Mouse (Mus musculus): ENCODE measurements around the gene Fosb. TPM values are rescaled to one million over a fixed set of nuclear protein-coding genes. Genes with fewer than 3 reads are reported as not detected.
A peak's percentile ranks its signal among the peaks of the same experiment; 100 is the strongest.

The Fosb gene
- polyA plus RNA-seq, 1 experiment from 2014 or later: 0.20 TPM

GRCm38 (mm10) chr7:19305413-19305735 is 4.5 kb downstream of the Fosb start:
- H3K4me1 ChIP-seq (replicated peaks): peaks cover 47% of the 10 kb centered on the region
- ATAC-seq (replicated peaks; ENCODE audit: insufficient number of reproducible peaks, insufficient read depth, low FRiP score, low read depth): no peak
- 13% methylated on average over 6 of the region's 6 CpGs for WGBS
- H3K4me2 ChIP-seq: peak overlapping the region; percentile 64
- H3K4me3 ChIP-seq: peak overlapping the region; percentile 45
- H3K9me3 ChIP-seq (replicated peaks): no peaks in the 10 kb centered on the region
- no peaks in the 10 kb centered on the region for H3K36me3 ChIP-seq
- peaks cover 56% of the 10 kb centered on the region for H3K27me3 ChIP-seq
- no peak overlapping the region for H3K9ac ChIP-seq
- no peak overlapping the region for H3K27ac ChIP-seq

GRCm38 (mm10) chr7:19304501-19305412 is 5.1 kb downstream of the Fosb start:
- ATAC-seq (replicated peaks; ENCODE audit: insufficient number of reproducible peaks, insufficient read depth, low FRiP score, low read depth): no peak
- no peaks in the 10 kb centered on the region for H3K9me3 ChIP-seq (replicated peaks)
- peak overlapping the region; percentile 64 for H3K4me2 ChIP-seq
- 2% methylated on average over 48 of the region's 48 CpGs for WGBS
- peak overlapping the region; percentile 45 for H3K4me3 ChIP-seq
- peaks cover 47% of the 10 kb centered on the region for H3K4me1 ChIP-seq (replicated peaks)
- peaks cover 56% of the 10 kb centered on the region for H3K27me3 ChIP-seq
- no peaks in the 10 kb centered on the region for H3K36me3 ChIP-seq
- no peak overlapping the region for H3K27ac ChIP-seq
- H3K9ac ChIP-seq: peak overlapping the region; percentile 30

- H3K4me1 ChIP-seq (replicated peaks): peaks cover 39% of the 10 kb centered on the region
- no peak overlapping the region for H3K27ac ChIP-seq
- no peaks in the 10 kb centered on the region for H3K36me3 ChIP-seq
- ATAC-seq (replicated peaks; ENCODE audit: insufficient number of reproducible peaks, insufficient read depth, low FRiP score, low read depth): no peak
- H3K4me2 ChIP-seq: peak overlapping the region; percentile 64
- WGBS: 1% methylated on average over 16 of the region's 16 CpGs
- H3K9me3 ChIP-seq (replicated peaks): no peaks in the 10 kb centered on the region
- H3K27me3 ChIP-seq: peaks cover 56% of the 10 kb centered on the region
- peak overlapping the region; percentile 35; the same call in 1 of the 2 replicates for H3K9ac ChIP-seq
- H3K4me3 ChIP-seq: peak overlapping the region; percentile 45
These were observed 6.1 kb downstream of the Fosb start for GRCm38 (mm10) chr7:19303770-19304169.

GRCm38 (mm10) chr7:19303046-19303305 is 6.9 kb downstream of the Fosb start:
- H3K27ac ChIP-seq: no peak overlapping the region
- no peak overlapping the region for H3K4me3 ChIP-seq
- peaks cover 36% of the 10 kb centered on the region for H3K4me1 ChIP-seq (replicated peaks)
- H3K9me3 ChIP-seq (replicated peaks): no peaks in the 10 kb centered on the region
- H3K4me2 ChIP-seq: no peak overlapping the region
- H3K36me3 ChIP-seq: no peaks in the 10 kb centered on the region
- 77% methylated on average over 12 of the region's 12 CpGs for WGBS
- peaks cover 56% of the 10 kb centered on the region for H3K27me3 ChIP-seq
- ATAC-seq (replicated peaks; ENCODE audit: insufficient number of reproducible peaks, insufficient read depth, low FRiP score, low read depth): no peak
- H3K9ac ChIP-seq: no peak overlapping the region

GRCm38 (mm10) chr7:19302264-19303045 is 7.4 kb downstream of the Fosb start:
- Histone ChIP-seq H3K9me3 (replicated peaks) (no peaks in the 10 kb centered on the region), H3K9ac (peak overlapping the region; percentile 1; the same call in 1 of the 2 replicates), H3K4me1 (replicated peaks) (peaks cover 31% of the 10 kb centered on the region), H3K4me2 (peak overlapping the region; percentile 53), H3K36me3 (no peaks in the 10 kb centered on the region), H3K27ac (no peak overlapping the region), H3K27me3 (peaks cover 56% of the 10 kb centered on the region), H3K4me3 (0 out of 2 replicates have a peak overlapping the region, but pooled peaks have one; percentile 55)
- no peak for ATAC-seq (replicated peaks; ENCODE audit: insufficient number of reproducible peaks, insufficient read depth, low FRiP score, low read depth)
- WGBS: 50% methylated on average over 13 of the region's 13 CpGs

- no peak for ATAC-seq (replicated peaks; ENCODE audit: insufficient number of reproducible peaks, insufficient read depth, low FRiP score, low read depth)
- H3K4me1 ChIP-seq (replicated peaks): peaks cover 31% of the 10 kb centered on the region
- no peaks in the 10 kb centered on the region for H3K36me3 ChIP-seq
- peak overlapping the region; percentile 53 for H3K4me2 ChIP-seq
- H3K9me3 ChIP-seq (replicated peaks): no peaks in the 10 kb centered on the region
- peaks cover 51% of the 10 kb centered on the region for H3K27me3 ChIP-seq
- 12% methylated on average over 16 of the region's 16 CpGs for WGBS
- peak overlapping the region; percentile 1 for H3K9ac ChIP-seq
- no peak overlapping the region for H3K27ac ChIP-seq
- peak overlapping the region; percentile 55 for H3K4me3 ChIP-seq
These were observed 8.2 kb downstream of the Fosb start for GRCm38 (mm10) chr7:19301461-19302263.

GRCm38 (mm10) chr7:19300501-19301421 is 9.1 kb downstream of the Fosb start:
- Histone ChIP-seq H3K9ac (0 out of 2 replicates have a peak overlapping the region, but pooled peaks have one; percentile 25), H3K27me3 (peaks cover 42% of the 10 kb centered on the region), H3K4me3 (peak overlapping the region; percentile 55), H3K4me2 (peak overlapping the region; percentile 53), H3K27ac (peak overlapping the region; percentile 31; the same call in 1 of the 2 replicates), H3K4me1 (replicated peaks) (peaks cover 31% of the 10 kb centered on the region), H3K36me3 (no peaks in the 10 kb centered on the region), H3K9me3 (replicated peaks) (no peaks in the 10 kb centered on the region)
- peak; percentile 68 for ATAC-seq (replicated peaks; ENCODE audit: insufficient number of reproducible peaks, insufficient read depth, low FRiP score, low read depth)
- under 1% methylated on average over 29 of the region's 29 CpGs for WGBS

- no peak overlapping the region for H3K4me2 ChIP-seq
- H3K36me3 ChIP-seq: no peaks in the 10 kb centered on the region
- WGBS: 18% methylated on average over 3 of the region's 3 CpGs
- H3K4me1 ChIP-seq (replicated peaks): peaks cover 22% of the 10 kb centered on the region
- H3K27ac ChIP-seq: no peak overlapping the region
- no peak overlapping the region for H3K9ac ChIP-seq
- H3K9me3 ChIP-seq (replicated peaks): no peaks in the 10 kb centered on the region
- peaks cover 26% of the 10 kb centered on the region for H3K27me3 ChIP-seq
- ATAC-seq (replicated peaks; ENCODE audit: insufficient number of reproducible peaks, insufficient read depth, low FRiP score, low read depth): no peak
- no peak overlapping the region for H3K4me3 ChIP-seq
These were observed 10.7 kb downstream of the Fosb start for GRCm38 (mm10) chr7:19299194-19299593.

- H3K4me3 ChIP-seq: no peak overlapping the region
- H3K27ac ChIP-seq: no peak overlapping the region
- H3K9ac ChIP-seq: no peak overlapping the region
- H3K9me3 ChIP-seq (replicated peaks): no peaks in the 10 kb centered on the region
- H3K36me3 ChIP-seq: no peaks in the 10 kb centered on the region
- peaks cover 14% of the 10 kb centered on the region for H3K4me1 ChIP-seq (replicated peaks)
- H3K4me2 ChIP-seq: no peak overlapping the region
- WGBS: 80% methylated on average over 5 of the region's 5 CpGs
- H3K27me3 ChIP-seq: peaks cover 14% of the 10 kb centered on the region
- no peak for ATAC-seq (replicated peaks; ENCODE audit: insufficient number of reproducible peaks, insufficient read depth, low FRiP score, low read depth)
These were observed 12.1 kb downstream of the Fosb start for GRCm38 (mm10) chr7:19297794-19298193.

GRCm38 (mm10) chr7:19297034-19297433 is 12.8 kb downstream of the Fosb start:
- Histone ChIP-seq H3K27ac (no peak overlapping the region), H3K4me3 (no peak overlapping the region), H3K27me3 (peaks cover 6% of the 10 kb centered on the region), H3K4me2 (no peak overlapping the region), H3K9ac (no peak overlapping the region), H3K4me1 (replicated peaks) (peaks cover 13% of the 10 kb centered on the region), H3K36me3 (no peaks in the 10 kb centered on the region), H3K9me3 (replicated peaks) (no peaks in the 10 kb centered on the region)
- ATAC-seq (replicated peaks; ENCODE audit: insufficient number of reproducible peaks, insufficient read depth, low FRiP score, low read depth): no peak
- 86% methylated on average over 6 of the region's 6 CpGs for WGBS

All from heart, embryonic 15.5 days (tissue).